Mouse (Mus musculus): Measurements from ENCODE around the gene Uhrf2. TPM values are rescaled to one million over a fixed set of nuclear protein-coding genes. Genes with fewer than 3 reads are reported as not detected.

Uhrf2 gene
- polyA plus RNA-seq (2015; fragmentation: Nextera tagmentation; extraction: Ambion mirVana), result 44.0 and 51.3 TPM in 2 replicates

DNA sequence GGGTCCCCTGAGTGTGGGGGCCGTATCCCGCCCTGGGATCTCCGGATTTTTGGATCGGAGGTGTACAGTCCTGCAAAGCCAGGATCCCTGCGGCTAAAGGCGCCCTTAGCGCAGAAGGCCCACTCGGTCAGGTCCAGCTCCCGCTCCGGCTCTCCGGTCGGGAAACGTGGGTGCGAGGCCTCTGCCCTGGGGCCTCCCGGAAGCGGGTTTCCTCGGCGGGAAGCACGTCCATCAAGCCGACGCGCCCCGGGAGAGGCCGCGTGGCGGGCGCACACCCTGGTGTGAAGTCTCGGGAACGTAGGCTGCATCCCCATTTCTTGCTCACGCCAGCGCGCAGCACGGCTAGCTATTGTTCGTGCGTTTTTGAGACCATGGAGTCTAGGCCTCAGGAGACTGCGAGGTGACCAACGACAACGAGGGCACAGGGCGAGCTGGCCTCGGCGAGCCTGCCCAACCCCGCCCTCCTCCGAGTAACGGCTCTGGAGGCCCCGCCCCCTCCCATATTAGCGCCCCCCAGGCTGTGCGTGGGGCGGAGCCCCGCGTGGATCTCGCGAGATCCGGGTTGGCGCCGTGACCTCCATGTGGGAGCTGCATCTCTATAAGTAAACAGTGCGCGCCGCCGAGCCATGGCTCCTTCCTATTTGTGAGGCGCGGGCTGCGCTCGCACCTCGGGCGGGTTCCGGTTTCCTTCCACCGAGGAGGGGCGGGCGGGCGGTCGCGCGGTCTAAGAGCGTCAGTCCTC lies at the start of gene Uhrf2:
Gene Uhrf2, plus strand, starts transcription at position 620 of the 742 bp plus-strand sequence.
- Histone ChIP-seq H3K27me3 (replicated peaks) (no peaks in the 10 kb centered on the region), H3K4me1 (peaks cover 41% of the 10 kb centered on the region), H3K4me3 (replicated peaks) (peak within 1 kb of the TSS; percentile 98), H3K4me2 (peak within 1 kb of the TSS; percentile 69), H3K9me3 (replicated peaks) (no peaks in the 10 kb centered on the region), H3K9ac (replicated peaks) (peak within 1 kb of the TSS; percentile 88), H3K36me3 (no peaks in the 10 kb centered on the region), H3K27ac (replicated peaks) (peak within 1 kb of the TSS; percentile 97)
- ATAC-seq (ENCODE audit: low FRiP score), result peak; percentile 98
- under 1% methylated on average over 74 of the region's 74 CpGs for WGBS

DNA sequence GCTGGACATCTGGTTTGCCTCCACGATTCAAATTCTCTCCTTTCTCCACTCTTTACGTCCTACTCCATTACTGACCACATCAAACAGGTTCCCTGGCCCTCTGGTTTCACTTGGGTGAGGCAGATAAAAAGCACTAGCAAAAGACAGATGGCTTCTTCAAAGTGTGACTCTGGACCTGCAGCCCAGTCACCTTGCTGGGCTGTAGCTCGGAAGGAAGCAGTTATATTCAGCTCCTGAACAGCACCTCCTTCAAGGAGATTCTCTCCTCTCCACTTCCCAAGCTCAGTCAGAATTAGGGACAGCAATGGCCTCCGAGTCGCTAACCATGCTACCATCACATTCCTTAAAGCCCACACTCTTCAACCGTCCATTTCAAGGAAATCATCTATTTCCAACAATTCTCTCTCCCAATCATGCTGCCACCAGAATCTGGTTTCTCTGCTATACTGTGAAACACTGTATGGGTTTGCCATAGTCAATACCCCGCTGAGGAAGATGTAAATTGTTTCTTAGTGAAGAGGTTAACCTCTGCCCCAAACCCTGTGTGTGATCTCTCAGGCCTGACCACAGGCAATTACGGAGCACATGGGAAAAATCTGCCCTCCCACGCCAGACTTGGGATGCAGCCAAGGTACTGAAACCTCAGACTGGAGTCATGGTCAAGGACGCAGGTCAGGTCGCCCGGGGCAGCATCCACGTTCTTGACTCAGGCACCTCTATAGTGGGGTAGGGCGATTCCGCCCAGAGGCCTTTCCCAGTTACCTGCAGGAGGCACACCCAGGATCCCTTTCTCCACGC lies 45.9 kb upstream of the Uhrf2 start:
- H3K9me3 ChIP-seq (replicated peaks), result no peaks in the 10 kb centered on the region
- 84% methylated on average over 16 of the region's 16 CpGs for WGBS
- ATAC-seq (ENCODE audit: low FRiP score), result no peak

GRCm38 (mm10) chr19:29986464-29987091 lies 43.7 kb upstream of the Uhrf2 start:
- WGBS, result 90% methylated on average over 12 of the region's 12 CpGs

More for the DNA sequence above, 45.9 kb upstream of the Uhrf2 start:
- H3K36me3 ChIP-seq, result no peaks in the 10 kb centered on the region
- H3K4me3 ChIP-seq (replicated peaks), result no peak overlapping the region
- H3K4me1 ChIP-seq, result no peaks in the 10 kb centered on the region
- H3K27ac ChIP-seq (replicated peaks), result no peak overlapping the region
- H3K4me2 ChIP-seq, result no peak overlapping the region
- H3K27me3 ChIP-seq (replicated peaks), result no peaks in the 10 kb centered on the region
- no peak overlapping the region for H3K9ac ChIP-seq (replicated peaks)

DNA sequence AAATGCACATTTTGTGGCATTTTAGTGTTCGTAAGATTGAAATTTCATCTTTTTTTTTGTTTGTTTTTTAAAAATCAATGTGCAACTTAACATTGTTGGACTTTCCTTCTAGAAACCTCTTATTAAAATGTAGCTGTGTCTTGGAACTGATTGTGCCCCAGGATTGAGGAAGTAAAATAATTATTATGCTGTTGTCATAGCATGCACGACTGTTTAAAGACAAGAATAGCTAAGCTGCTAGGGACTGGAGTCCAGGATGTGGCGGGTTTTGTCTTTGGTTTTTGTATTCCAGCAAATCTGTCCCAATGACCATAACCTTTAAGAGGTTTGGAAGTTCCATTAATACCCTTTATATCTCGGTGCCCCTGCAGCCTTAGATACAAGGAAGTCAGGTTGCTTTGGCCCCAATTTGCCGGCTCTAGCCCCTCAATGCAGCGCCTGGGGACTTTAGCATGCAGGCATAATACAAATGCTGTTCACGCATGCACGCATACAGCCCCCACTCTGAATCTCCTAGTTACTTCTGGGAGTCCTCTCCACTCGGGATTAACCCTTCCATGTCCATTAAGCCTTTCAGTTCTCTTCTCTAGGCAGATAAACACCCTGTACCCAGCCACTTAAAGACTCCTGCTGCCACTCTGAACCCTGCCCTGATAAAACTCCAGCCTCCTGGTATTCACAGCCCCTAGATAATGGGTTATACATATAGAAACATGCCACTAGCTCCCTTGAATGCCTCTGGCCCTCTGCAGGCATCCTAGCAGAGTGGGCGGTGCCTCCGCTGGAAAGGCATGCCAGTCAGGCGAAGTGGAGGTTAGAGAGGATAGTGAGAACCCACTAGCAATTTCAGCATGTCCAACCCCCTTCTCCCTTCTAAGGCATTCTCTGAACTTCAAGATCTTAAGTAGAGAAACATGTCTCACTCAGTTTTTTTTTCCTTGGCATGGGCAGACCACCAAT lies 29.6 kb upstream of the Uhrf2 start:
- Histone ChIP-seq H3K4me2 (peak overlapping the region; percentile 38), H3K4me3 (replicated peaks) (no peak overlapping the region), H3K27me3 (replicated peaks) (no peaks in the 10 kb centered on the region), H3K4me1 (peaks cover 3% of the 10 kb centered on the region; the same call in 1 of the 2 replicates), H3K36me3 (no peaks in the 10 kb centered on the region), H3K9me3 (replicated peaks) (no peaks in the 10 kb centered on the region), H3K27ac (replicated peaks) (0 out of 2 replicates have a peak overlapping the region, but pooled peaks have one; percentile 13), H3K9ac (replicated peaks) (no peak overlapping the region)
- 38% methylated on average over 12 of the region's 12 CpGs for WGBS
- ATAC-seq (ENCODE audit: low FRiP score), result peak; percentile 53; the same call in 1 of the 2 replicates

More at GRCm38 (mm10) chr19:29986464-29987091, 43.7 kb upstream of the Uhrf2 start:
- Histone ChIP-seq H3K4me1 (no peaks in the 10 kb centered on the region), H3K27ac (replicated peaks) (no peak overlapping the region), H3K27me3 (replicated peaks) (no peaks in the 10 kb centered on the region), H3K36me3 (no peaks in the 10 kb centered on the region), H3K4me2 (no peak overlapping the region), H3K9me3 (replicated peaks) (no peaks in the 10 kb centered on the region), H3K4me3 (replicated peaks) (no peak overlapping the region), H3K9ac (replicated peaks) (no peak overlapping the region)
- no peak for ATAC-seq (ENCODE audit: low FRiP score)

GRCm38 (mm10) chr19:30001550-30001949 lies 28.8 kb upstream of the Uhrf2 start:
- Histone ChIP-seq H3K36me3 (no peaks in the 10 kb centered on the region), H3K27me3 (replicated peaks) (no peaks in the 10 kb centered on the region), H3K4me2 (no peak overlapping the region), H3K4me1 (peaks cover 3% of the 10 kb centered on the region; the same call in 1 of the 2 replicates), H3K27ac (replicated peaks) (no peak overlapping the region), H3K9me3 (replicated peaks) (no peaks in the 10 kb centered on the region), H3K4me3 (replicated peaks) (no peak overlapping the region), H3K9ac (replicated peaks) (no peak overlapping the region)
- WGBS, result 88% methylated on average over 6 of the region's 6 CpGs
- no peak for ATAC-seq (ENCODE audit: low FRiP score)

GRCm38 (mm10) chr19:30003621-30004020 lies 26.7 kb upstream of the Uhrf2 start, which contains the start of gene Trpd52l3:
Gene Trpd52l3 (plus strand): TSS chr19:30003790.
- Histone ChIP-seq H3K4me3 (replicated peaks) (no peak within 1 kb of the TSS), H3K9me3 (replicated peaks) (no peaks in the 10 kb centered on the region), H3K4me2 (no peak within 1 kb of the TSS), H3K4me1 (peaks cover 3% of the 10 kb centered on the region; the same call in 1 of the 2 replicates), H3K27me3 (replicated peaks) (no peaks in the 10 kb centered on the region), H3K36me3 (no peaks in the 10 kb centered on the region), H3K9ac (replicated peaks) (no peak within 1 kb of the TSS), H3K27ac (replicated peaks) (no peak within 1 kb of the TSS)
- ATAC-seq (ENCODE audit: low FRiP score), result no peak
- WGBS, result 93% methylated on average over 9 of the region's 9 CpGs

DNA sequence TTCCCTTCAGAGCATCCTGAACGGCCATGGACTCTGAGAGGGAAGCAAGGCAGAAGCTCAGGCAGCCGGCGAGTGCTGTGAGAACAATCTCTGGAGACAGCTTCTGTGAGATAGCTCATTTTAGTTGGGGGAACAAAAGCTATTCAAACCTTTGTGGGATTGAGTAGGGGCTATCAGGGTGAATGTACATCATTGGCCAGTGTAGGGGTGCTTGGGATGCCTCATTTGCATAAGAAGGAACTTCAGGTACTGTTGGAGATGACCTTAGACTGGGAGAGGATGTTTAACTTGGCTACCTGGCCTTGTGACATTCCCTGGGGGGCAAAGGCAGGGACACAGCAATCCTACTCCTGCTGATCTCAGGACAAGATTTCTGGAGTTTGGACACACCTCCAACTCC lies 23.9 kb upstream of the Uhrf2 start:
- no peaks in the 10 kb centered on the region for H3K36me3 ChIP-seq
- H3K9me3 ChIP-seq (replicated peaks), result no peaks in the 10 kb centered on the region
- H3K4me2 ChIP-seq, result no peak overlapping the region
- no peak overlapping the region for H3K27ac ChIP-seq (replicated peaks)
- no peak overlapping the region for H3K4me3 ChIP-seq (replicated peaks)
- 70% methylated on average over 3 of the region's 3 CpGs for WGBS
- ATAC-seq (ENCODE audit: low FRiP score), result no peak
- H3K4me1 ChIP-seq, result no peaks in the 10 kb centered on the region
- no peak overlapping the region for H3K9ac ChIP-seq (replicated peaks)
- no peaks in the 10 kb centered on the region for H3K27me3 ChIP-seq (replicated peaks)

DNA sequence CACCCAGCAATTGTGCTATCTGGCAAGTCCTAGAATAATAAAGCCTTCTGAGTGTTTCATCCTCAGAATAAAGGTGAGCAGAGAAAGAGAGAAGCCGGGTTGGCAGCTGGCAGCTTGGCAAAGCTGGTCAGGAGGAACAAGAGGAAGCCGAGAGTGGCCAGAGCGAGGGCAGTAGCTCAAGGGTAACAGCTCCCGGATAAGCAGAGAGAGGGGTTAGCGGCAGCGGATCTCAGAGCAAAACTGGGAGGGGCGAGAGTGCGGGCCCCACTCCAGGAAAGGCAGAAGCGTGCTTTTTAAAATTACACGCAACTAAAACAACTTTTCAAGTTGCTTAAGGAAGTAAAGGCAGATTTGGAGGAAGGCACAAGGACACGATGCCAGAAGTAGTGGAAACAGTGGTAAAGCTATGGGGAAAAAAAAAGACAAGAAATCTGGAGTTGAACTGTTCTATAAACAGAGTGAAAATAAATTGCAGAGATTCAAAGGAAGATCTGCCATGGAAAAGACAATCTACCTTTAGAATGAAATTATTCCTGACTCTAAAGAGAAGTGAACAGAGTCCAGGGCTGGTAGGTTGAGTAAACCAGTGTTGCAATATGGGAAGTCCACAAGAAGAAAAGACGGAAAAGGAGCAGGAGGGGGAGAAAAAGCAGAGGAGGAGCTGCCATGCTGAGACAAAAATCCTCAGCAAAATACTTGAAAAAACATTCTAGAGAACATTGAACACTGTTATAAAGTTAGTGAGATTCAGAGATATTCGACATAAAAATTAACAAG lies 19.6 kb upstream of the Uhrf2 start:
- Histone ChIP-seq H3K9me3 (replicated peaks) (no peaks in the 10 kb centered on the region), H3K36me3 (no peaks in the 10 kb centered on the region), H3K27me3 (replicated peaks) (no peaks in the 10 kb centered on the region), H3K4me1 (no peaks in the 10 kb centered on the region), H3K9ac (replicated peaks) (no peak overlapping the region), H3K4me3 (replicated peaks) (no peak overlapping the region), H3K4me2 (no peak overlapping the region), H3K27ac (replicated peaks) (no peak overlapping the region)
- 82% methylated on average over 13 of the region's 13 CpGs for WGBS
- no peak for ATAC-seq (ENCODE audit: low FRiP score)

- H3K9ac ChIP-seq (replicated peaks), result no peak overlapping the region
- H3K36me3 ChIP-seq, result no peaks in the 10 kb centered on the region
- WGBS, result 81% methylated on average over 3 of the region's 3 CpGs
- H3K9me3 ChIP-seq (replicated peaks), result no peaks in the 10 kb centered on the region
- ATAC-seq (ENCODE audit: low FRiP score), result no peak
- no peaks in the 10 kb centered on the region for H3K4me1 ChIP-seq
- H3K4me2 ChIP-seq, result no peak overlapping the region
- no peak overlapping the region for H3K4me3 ChIP-seq (replicated peaks)
- H3K27me3 ChIP-seq (replicated peaks), result no peaks in the 10 kb centered on the region
- H3K27ac ChIP-seq (replicated peaks), result no peak overlapping the region
Observed at GRCm38 (mm10) chr19:30014331-30014730, 16.0 kb upstream of the Uhrf2 start.

GRCm38 (mm10) chr19:30016156-30016555 lies 14.2 kb upstream of the Uhrf2 start:
- 71% methylated on average over 6 of the region's 6 CpGs for WGBS
- H3K4me2 ChIP-seq, result no peak overlapping the region
- no peaks in the 10 kb centered on the region for H3K4me1 ChIP-seq
- H3K4me3 ChIP-seq (replicated peaks), result no peak overlapping the region
- H3K27ac ChIP-seq (replicated peaks), result no peak overlapping the region
- no peak for ATAC-seq (ENCODE audit: low FRiP score)
- no peaks in the 10 kb centered on the region for H3K27me3 ChIP-seq (replicated peaks)
- H3K36me3 ChIP-seq, result no peaks in the 10 kb centered on the region
- no peak overlapping the region for H3K9ac ChIP-seq (replicated peaks)
- H3K9me3 ChIP-seq (replicated peaks), result no peaks in the 10 kb centered on the region

All from neural tube, embryonic 15.5 days (tissue).